Mouse (Mus musculus) olfactory bulb, adult 2 months (tissue): ENCODE measurements around the gene Atxn2l. TPM values are rescaled to one million over a fixed set of nuclear protein-coding genes. Genes with fewer than 3 reads are reported as not detected.

ENCODE experiments used
- H3K27ac ChIP-seq: fragments of 200-500 bp; 2 replicates; pipeline ENCODE4 v1.5.1; 2012; ENCODE audit warnings: low read depth, low read length; ENCODE audit not compliant: insufficient read depth
- H3K4me1 ChIP-seq: fragments of 200-500 bp; 2 replicates; pipeline ENCODE4 v1.6.1; 2012; ENCODE audit warnings: low read length; ENCODE audit not compliant: control insufficient read depth, insufficient read depth
- H3K4me3 ChIP-seq: fragments of 200-500 bp; 2 replicates; pipeline ENCODE4 v1.5.1; 2012; ENCODE audit warnings: mild to moderate bottlenecking, low read depth, low read length, moderate library complexity; ENCODE audit not compliant: insufficient read depth
- CTCF ChIP-seq: fragments of 200-500 bp; IDR thresholded peaks from 2 replicates; pipeline ENCODE4 v1.5.1; 2012; ENCODE audit warnings: low read depth, mild to moderate bottlenecking, low read length, moderate library complexity; ENCODE audit not compliant: insufficient read depth
- POLR2A ChIP-seq: fragments of 200-500 bp; IDR thresholded peaks from 2 replicates; pipeline ENCODE4 v1.6.1; 2012; ENCODE audit warnings: mild to moderate bottlenecking, low read depth, low read length, moderate library complexity; ENCODE audit not compliant: insufficient read depth
- WGBS: fragments of 180-500 bp; shearing (Covaris S2); methylation state at CpG from one replicate; pipeline ENCODE4 v1.1.7; 2018; 5-methylcytosine and 5-hydroxymethylcytosine counted together
- polyA plus RNA-seq: library from polyadenylated mRNA; stranded (reverse); fragments of >200 nt; gene quantifications from 2 replicates; pipeline ENCODE4 v1.2.4, GENCODE M21; 2012; ENCODE audit warnings: low replicate concordance; ENCODE audit not compliant: missing spikeins, insufficient read depth, insufficient read length

The Atxn2l gene
- polyA plus RNA-seq, 1 experiment: not detected

- 92% methylated on average over 18 of the region's 18 CpGs for WGBS
- TF ChIP-seq CTCF (no peak), POLR2A (no peak)
- no peak overlapping the region for H3K4me3 ChIP-seq
- no peaks in the 10 kb centered on the region for H3K4me1 ChIP-seq
- H3K27ac ChIP-seq: no peak overlapping the region
These were observed 53.2 kb downstream of the Atxn2l start for GRCm38 (mm10) chr7:126449991-126450390.

- TF ChIP-seq POLR2A (no peak), CTCF (no peak)
- no peaks in the 10 kb centered on the region for H3K4me1 ChIP-seq
- WGBS: 92% methylated on average over 19 of the region's 19 CpGs
- H3K4me3 ChIP-seq: no peak overlapping the region
- no peak overlapping the region for H3K27ac ChIP-seq
These were observed 54.8 kb downstream of the Atxn2l start for GRCm38 (mm10) chr7:126448481-126448880.

- Histone ChIP-seq H3K4me3 (no peak overlapping the region), H3K27ac (no peak overlapping the region), H3K4me1 (no peaks in the 10 kb centered on the region)
- WGBS: 93% methylated on average over 21 of the region's 21 CpGs
- TF ChIP-seq POLR2A: no peak
- no peak for TF ChIP-seq CTCF
These were observed 57.0 kb downstream of the Atxn2l start for GRCm38 (mm10) chr7:126446217-126446616.

- TF ChIP-seq CTCF (no peak), POLR2A (no peak)
- Histone ChIP-seq H3K27ac (no peak overlapping the region), H3K4me3 (no peak overlapping the region), H3K4me1 (no peaks in the 10 kb centered on the region)
- WGBS: 95% methylated on average over 15 of the region's 15 CpGs
These were observed 58.0 kb downstream of the Atxn2l start for GRCm38 (mm10) chr7:126445104-126445815.

GRCm38 (mm10) chr7:126444536-126444935, 58.7 kb downstream of the Atxn2l start:
- TF ChIP-seq CTCF: no peak
- no peak for TF ChIP-seq POLR2A
- H3K4me1 ChIP-seq: no peaks in the 10 kb centered on the region
- 94% methylated on average over 9 of the region's 9 CpGs for WGBS
- no peak overlapping the region for H3K4me3 ChIP-seq
- no peak overlapping the region for H3K27ac ChIP-seq

- no peak overlapping the region for H3K4me3 ChIP-seq
- no peaks in the 10 kb centered on the region for H3K4me1 ChIP-seq
- no peak for TF ChIP-seq POLR2A
- TF ChIP-seq CTCF: no peak
- no peak overlapping the region for H3K27ac ChIP-seq
- 96% methylated on average over 10 of the region's 10 CpGs for WGBS
These were observed 59.2 kb downstream of the Atxn2l start for GRCm38 (mm10) chr7:126443997-126444396.

Other genes starting within 250 kb of the Atxn2l start
- gene Sbk1, start 230.8 kb downstream of the Atxn2l start, polyA plus RNA-seq: not detected in 2 replicates
- 430 and 536 TPM in 2 replicates for gene Lat, start 133.9 kb downstream of the Atxn2l start, polyA plus RNA-seq
- not detected in 2 replicates for gene Spns1, start 126.0 kb downstream of the Atxn2l start, polyA plus RNA-seq
- not detected in 2 replicates for gene Nfatc2ip, start 106.7 kb downstream of the Atxn2l start, polyA plus RNA-seq
- gene Cd19, start 88.5 kb downstream of the Atxn2l start, polyA plus RNA-seq: not detected in 2 replicates
- gene Rabep2, start 74.7 kb downstream of the Atxn2l start, polyA plus RNA-seq: not detected in 2 replicates
- gene Atp2a1, start 40.3 kb downstream of the Atxn2l start, polyA plus RNA-seq: not detected in 2 replicates
- not detected in 2 replicates for gene Sh2b1, start 28.0 kb downstream of the Atxn2l start, polyA plus RNA-seq
- not detected in 2 replicates for gene Tufm, start 16.1 kb downstream of the Atxn2l start, polyA plus RNA-seq
- gene Eif3c, start 63.0 kb upstream of the Atxn2l start, polyA plus RNA-seq: 330 TPM in 1 of 2 replicates, not detected in the other
- not detected in 2 replicates for gene Apobr, start 81.5 kb upstream of the Atxn2l start, polyA plus RNA-seq
- gene Cln3, start 82.4 kb upstream of the Atxn2l start, polyA plus RNA-seq: not detected in 2 replicates
- not detected in 2 replicates for gene Il27, start 91.5 kb upstream of the Atxn2l start, polyA plus RNA-seq
- gene Nupr1, start 127.4 kb upstream of the Atxn2l start, polyA plus RNA-seq: not detected in 2 replicates
- not detected in 2 replicates for gene Sgf29, start 145.9 kb upstream of the Atxn2l start, polyA plus RNA-seq
- not detected in 2 replicates for gene Sult1a1, start 173.0 kb upstream of the Atxn2l start, polyA plus RNA-seq
- not detected in 2 replicates for gene Bola2, start 192.0 kb upstream of the Atxn2l start, polyA plus RNA-seq
- gene Slx1b, start 192.3 kb upstream of the Atxn2l start, polyA plus RNA-seq: not detected in 2 replicates
- 309 and 598 TPM in 2 replicates for gene Coro1a, start 204.3 kb upstream of the Atxn2l start, polyA plus RNA-seq